Mouse (Mus musculus) neural tube, embryonic 13.5 days (tissue): ENCODE data around the gene Krtcap3. TPM values are rescaled to one million over a fixed set of nuclear protein-coding genes. Genes with fewer than 3 reads are reported as not detected.

Source experiments
- ATAC-seq: fragments of 200-750 bp; cut with Nextera tagmentation; 2 replicates; pipeline ENCODE4 v1.8.0; 2017; ENCODE audit warnings: low read depth, mild to moderate bottlenecking, moderate TSS enrichment, moderate library complexity
- H3K27ac ChIP-seq: fragments of 300-500 bp; sonication (generic); replicated peaks from 2 replicates; pipeline ENCODE4 v1.5.1; 2015; ENCODE audit warnings: moderate library complexity, mild to moderate bottlenecking, inconsistent platforms
- H3K27me3 ChIP-seq: fragments of 300-500 bp; sonication (generic); 2 replicates; pipeline ENCODE4 v1.6.1; 2015; ENCODE audit warnings: mild to moderate bottlenecking, inconsistent platforms
- H3K36me3 ChIP-seq: fragments of 300-500 bp; sonication (generic); 2 replicates; pipeline ENCODE4 v1.6.1; 2015; ENCODE audit warnings: mild to moderate bottlenecking, inconsistent platforms
- H3K4me1 ChIP-seq: fragments of 300-500 bp; sonication (generic); replicated peaks from 2 replicates; pipeline ENCODE4 v1.6.1; 2015; ENCODE audit warnings: inconsistent platforms
- H3K4me2 ChIP-seq: fragments of 300-500 bp; sonication (generic); 2 replicates; pipeline ENCODE4 v1.6.1; 2015; ENCODE audit warnings: inconsistent platforms, mild to moderate bottlenecking, moderate library complexity
- H3K4me3 ChIP-seq: fragments of 300-500 bp; sonication (generic); 2 replicates; pipeline ENCODE4 v1.5.1; 2015; ENCODE audit warnings: mild to moderate bottlenecking, inconsistent platforms
- H3K9ac ChIP-seq: fragments of 300-500 bp; sonication (generic); 2 replicates; pipeline ENCODE4 v1.6.1; 2015; ENCODE audit warnings: moderate library complexity, mild to moderate bottlenecking, inconsistent platforms
- H3K9me3 ChIP-seq: fragments of 300-500 bp; sonication (generic); 2 replicates; pipeline ENCODE4 v1.6.1; 2016; ENCODE audit warnings: inconsistent platforms
- WGBS: fragments of 180-500 bp; shearing (Covaris S2); methylation state at CpG from one replicate; pipeline ENCODE4 v1.1.7; 2015; 5-methylcytosine and 5-hydroxymethylcytosine counted together
- polyA plus RNA-seq: library from polyadenylated mRNA; unstranded; fragments of >200 nt; fragmentation: Nextera tagmentation; extraction: Ambion mirVana; gene quantifications from 2 replicates; pipeline ENCODE4 v1.2.1, GENCODE M21; 2015

The Krtcap3 gene
- polyA plus RNA-seq, 1 experiment from 2014 or later: 4.7 TPM

- 6% methylated on average over 9 of the region's 9 CpGs for WGBS
- H3K36me3 ChIP-seq: peaks cover 27% of the 10 kb centered on the region
- H3K9ac ChIP-seq: peak overlapping the region; percentile 67
- no peaks in the 10 kb centered on the region for H3K27me3 ChIP-seq
- H3K4me2 ChIP-seq: peak overlapping the region; percentile 84
- peaks cover 43% of the 10 kb centered on the region for H3K4me1 ChIP-seq
- peak overlapping the region; percentile 89 for H3K27ac ChIP-seq
- peak; percentile 41 for ATAC-seq
- no peaks in the 10 kb centered on the region for H3K9me3 ChIP-seq
- H3K4me3 ChIP-seq: peak overlapping the region; percentile 53
Measured at GRCm38 (mm10) chr5:31291361-31291688, 39.8 kb downstream of the Krtcap3 start.

DNA sequence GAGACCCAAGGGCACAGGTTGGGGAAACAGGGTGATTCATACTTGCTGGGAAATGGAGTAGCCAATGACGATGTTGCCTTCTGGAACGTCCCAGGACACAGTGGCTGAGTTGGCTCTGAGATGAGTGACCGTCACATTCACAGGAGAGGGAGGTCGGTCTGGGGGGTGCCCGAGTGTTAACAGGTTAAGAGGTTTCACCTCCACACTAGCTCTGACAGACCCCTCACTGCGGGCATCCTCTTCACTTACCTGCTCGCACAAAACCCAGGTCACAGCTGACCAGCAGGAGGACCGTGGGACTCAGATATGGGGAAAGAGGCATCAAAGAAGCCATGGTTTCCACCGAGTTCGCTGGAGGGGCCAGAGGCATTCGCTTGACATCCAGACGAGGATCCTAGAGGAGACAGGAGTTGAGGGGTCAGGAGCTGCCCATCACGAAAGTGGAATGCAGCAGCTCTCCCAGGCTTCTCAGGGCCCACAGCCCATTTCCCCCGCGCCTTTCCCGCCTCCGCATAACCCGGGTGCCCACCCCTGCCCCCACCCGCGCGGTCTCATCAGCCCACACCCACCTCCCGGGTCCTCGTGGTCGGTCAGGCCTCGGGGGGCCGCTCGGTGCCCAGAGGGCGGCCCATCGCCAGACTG, 43.6 kb downstream of the Krtcap3 start:
- Histone ChIP-seq H3K27me3 (no peaks in the 10 kb centered on the region), H3K27ac (peak overlapping the region; percentile 87), H3K4me1 (peaks cover 35% of the 10 kb centered on the region), H3K4me3 (peak overlapping the region; percentile 69), H3K9me3 (no peaks in the 10 kb centered on the region), H3K4me2 (peak overlapping the region; percentile 85), H3K36me3 (peaks cover 20% of the 10 kb centered on the region), H3K9ac (peak overlapping the region; percentile 92)
- WGBS: 3% methylated on average over 29 of the region's 29 CpGs
- ATAC-seq: no peak; the same call in 1 of the 2 replicates

- H3K4me1 ChIP-seq: peaks cover 29% of the 10 kb centered on the region
- H3K36me3 ChIP-seq: peaks cover 20% of the 10 kb centered on the region
- H3K9me3 ChIP-seq: no peaks in the 10 kb centered on the region
- under 1% methylated on average over 32 of the region's 46 CpGs for WGBS
- peak within 1 kb of the TSS; percentile 85 for H3K4me2 ChIP-seq
- peak within 1 kb of the TSS; percentile 69 for H3K4me3 ChIP-seq
- no peaks in the 10 kb centered on the region for H3K27me3 ChIP-seq
- H3K27ac ChIP-seq: peak within 1 kb of the TSS; percentile 87
- ATAC-seq: peak; percentile 85
- peak within 1 kb of the TSS; percentile 92 for H3K9ac ChIP-seq
Measured at GRCm38 (mm10) chr5:31295606-31296141, 44.2 kb downstream of the Krtcap3 start, which contains the start of gene Fndc4. TSS of gene Fndc4 (minus strand) at chr5:31296080.

DNA sequence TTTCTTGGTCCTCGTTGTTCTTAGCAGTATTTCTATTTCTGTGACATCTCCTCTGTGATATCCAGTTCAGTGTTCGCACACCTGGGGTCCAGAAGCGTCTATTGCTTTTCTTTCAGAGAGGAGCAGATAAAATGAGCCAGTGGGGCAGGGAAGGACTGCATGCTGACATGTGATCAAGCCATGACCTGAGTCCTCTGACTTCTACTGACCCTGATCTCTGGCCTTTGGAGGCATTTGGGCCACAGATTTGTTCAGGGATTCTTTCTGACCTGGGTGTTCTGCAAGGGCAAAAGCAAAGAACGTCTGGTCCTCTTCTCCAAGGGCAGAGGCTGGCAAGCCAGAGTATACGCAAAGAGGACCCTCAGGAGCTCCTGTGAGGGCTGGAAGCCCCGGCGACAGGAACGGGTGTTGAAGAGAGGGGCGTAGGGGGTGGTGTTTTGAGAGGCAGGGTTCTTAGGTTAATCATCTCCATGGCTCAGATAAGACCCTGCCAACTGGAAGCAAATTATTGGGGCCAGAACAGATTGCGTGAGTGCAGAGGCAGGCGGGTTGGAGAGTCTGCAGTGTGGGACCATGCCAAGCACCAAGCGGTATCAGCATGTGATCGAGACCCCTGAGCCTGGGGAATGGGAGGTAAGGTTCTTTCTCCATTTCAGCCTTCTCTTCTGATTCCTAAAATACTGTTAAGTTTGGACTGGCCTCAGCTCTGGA, 45.7 kb downstream of the Krtcap3 start, which contains the start of gene Gckr:
Gckr (plus strand) TSS at position 397 of the 711 bp plus-strand sequence.
- Histone ChIP-seq H3K27me3 (no peaks in the 10 kb centered on the region), H3K36me3 (peaks cover 20% of the 10 kb centered on the region), H3K4me1 (peaks cover 21% of the 10 kb centered on the region), H3K9ac (peak within 1 kb of the TSS; percentile 92; the same call in 1 of the 2 replicates), H3K4me2 (peak within 1 kb of the TSS; percentile 85), H3K4me3 (peak within 1 kb of the TSS; percentile 69), H3K9me3 (no peaks in the 10 kb centered on the region), H3K27ac (no peak within 1 kb of the TSS; the same call in 1 of the 2 replicates)
- WGBS: 82% methylated on average over 13 of the region's 13 CpGs
- no peak for ATAC-seq

DNA sequence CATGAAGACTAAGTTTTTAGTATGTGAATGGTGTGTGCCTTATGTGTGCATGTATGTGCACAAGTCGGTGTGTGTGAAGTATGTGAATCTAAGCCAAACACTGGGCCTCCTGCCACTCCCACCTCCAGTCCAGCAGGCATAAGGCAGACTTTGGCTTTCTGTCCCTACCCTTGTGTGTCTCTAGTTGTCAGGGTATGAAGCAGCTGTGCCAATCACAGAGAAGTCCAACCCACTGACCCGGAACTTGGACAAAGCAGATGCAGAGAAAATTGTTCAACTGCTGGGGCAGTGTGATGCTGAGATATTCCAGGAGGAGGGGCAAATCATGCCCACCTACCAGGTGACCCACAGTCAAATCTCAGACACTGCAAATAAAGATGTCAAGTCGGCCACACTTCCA, 46.5 kb downstream of the Krtcap3 start:
- H3K27me3 ChIP-seq: no peaks in the 10 kb centered on the region
- peaks cover 12% of the 10 kb centered on the region for H3K36me3 ChIP-seq
- WGBS: 85% methylated on average over 3 of the region's 3 CpGs
- H3K4me1 ChIP-seq: peaks cover 21% of the 10 kb centered on the region
- no peaks in the 10 kb centered on the region for H3K9me3 ChIP-seq
- H3K4me2 ChIP-seq: no peak overlapping the region
- H3K9ac ChIP-seq: no peak overlapping the region
- H3K4me3 ChIP-seq: no peak overlapping the region
- no peak for ATAC-seq
- H3K27ac ChIP-seq: no peak overlapping the region

GRCm38 (mm10) chr5:31298486-31298885, 47.0 kb downstream of the Krtcap3 start:
- H3K27ac ChIP-seq: no peak overlapping the region
- H3K9me3 ChIP-seq: no peaks in the 10 kb centered on the region
- H3K36me3 ChIP-seq: peaks cover 7% of the 10 kb centered on the region
- ATAC-seq: no peak
- 61% methylated on average over 2 of the region's 2 CpGs for WGBS
- H3K4me2 ChIP-seq: no peak overlapping the region
- peaks cover 17% of the 10 kb centered on the region for H3K4me1 ChIP-seq
- no peaks in the 10 kb centered on the region for H3K27me3 ChIP-seq
- H3K9ac ChIP-seq: no peak overlapping the region
- H3K4me3 ChIP-seq: no peak overlapping the region

GRCm38 (mm10) chr5:31301866-31302265, 50.4 kb downstream of the Krtcap3 start:
- no peak for ATAC-seq
- Histone ChIP-seq H3K4me2 (no peak overlapping the region), H3K27me3 (no peaks in the 10 kb centered on the region), H3K27ac (no peak overlapping the region), H3K9me3 (no peaks in the 10 kb centered on the region), H3K4me3 (no peak overlapping the region), H3K36me3 (no peaks in the 10 kb centered on the region), H3K4me1 (no peaks in the 10 kb centered on the region), H3K9ac (no peak overlapping the region)
- WGBS: 72% methylated on average over 8 of the region's 8 CpGs

Other genes with a start within 250 kb of the Krtcap3 start
- 154 and 183 TPM in 2 replicates for gene Atraid, start 203.4 kb upstream of the Krtcap3 start, polyA plus RNA-seq
- gene Slc5a6, start 202.8 kb upstream of the Krtcap3 start, polyA plus RNA-seq: 12.9 and 13.7 TPM in 2 replicates
- 13.4 and 14.7 TPM in 2 replicates for gene Cad, start 196.9 kb upstream of the Krtcap3 start, polyA plus RNA-seq
- not detected in 2 replicates for gene Dnajc5g, start 145.4 kb upstream of the Krtcap3 start, polyA plus RNA-seq
- gene Slc30a3, start 143.5 kb upstream of the Krtcap3 start, polyA plus RNA-seq: 26.2 and 28.9 TPM in 2 replicates
- 0.40 and 0.62 TPM in 2 replicates for gene Trim54, start 135.0 kb upstream of the Krtcap3 start, polyA plus RNA-seq
- gene Ucn, start 112.9 kb upstream of the Krtcap3 start, polyA plus RNA-seq: not detected in 2 replicates
- 50.4 and 55.5 TPM in 2 replicates for gene Mpv17, start 97.4 kb upstream of the Krtcap3 start, polyA plus RNA-seq
- 0.71 and 1.3 TPM in 2 replicates for gene Gm29609, start 71.8 kb upstream of the Krtcap3 start, polyA plus RNA-seq
- gene Gtf3c2, start 71.5 kb upstream of the Krtcap3 start, polyA plus RNA-seq: 65.7 and 69.4 TPM in 2 replicates
- gene Snx17, start 58.5 kb upstream of the Krtcap3 start, polyA plus RNA-seq: 114 and 119 TPM in 2 replicates
- gene Eif2b4, start 58.3 kb upstream of the Krtcap3 start, polyA plus RNA-seq: 67.5 and 76.4 TPM in 2 replicates
- gene Zfp513, start 49.4 kb upstream of the Krtcap3 start, polyA plus RNA-seq: 15.2 and 19.3 TPM in 2 replicates
- gene Ppm1g, start 31.0 kb upstream of the Krtcap3 start, polyA plus RNA-seq: 161 and 170 TPM in 2 replicates
- gene Nrbp1, start 10.8 kb upstream of the Krtcap3 start, polyA plus RNA-seq: 164 and 171 TPM in 2 replicates
- gene Gm9970, start 10.5 kb upstream of the Krtcap3 start, polyA plus RNA-seq: not detected in 2 replicates
- 33.3 and 36.7 TPM in 2 replicates for gene Ift172, start 39.4 kb downstream of the Krtcap3 start, polyA plus RNA-seq
- gene Fndc4, start 44.4 kb downstream of the Krtcap3 start, polyA plus RNA-seq: 79.1 and 82.0 TPM in 2 replicates
- gene Gckr, start 45.8 kb downstream of the Krtcap3 start, polyA plus RNA-seq: 0.27 TPM in 1 of 2 replicates, not detected in the other
- gene Zfp512, start 200.7 kb downstream of the Krtcap3 start, polyA plus RNA-seq: 103 and 109 TPM in 2 replicates
- not detected in 2 replicates for gene 4930548H24Rik, start 234.0 kb downstream of the Krtcap3 start, polyA plus RNA-seq
- gene Gpn1, start 243.1 kb downstream of the Krtcap3 start, polyA plus RNA-seq: 68.5 and 76.7 TPM in 2 replicates